Mouse (Mus musculus): ENCODE measurements around the gene Ccdc141.

Gene Ccdc141

GRCm38 (mm10) chr2:77170633-77171105 lies at the start of gene Ccdc141:
TSS of gene Ccdc141 (minus strand) at chr2:77170636.
- DNase-seq (ENCODE audit: low spot score in 2 of 2), result no peak

- no peak for DNase-seq (ENCODE audit: low spot score in 2 of 2)
Measured at GRCm38 (mm10) chr2:77212885-77213284, 42.4 kb upstream of the Ccdc141 start.

GRCm38 (mm10) chr2:77206951-77207350 lies 36.5 kb upstream of the Ccdc141 start:
- no peak for DNase-seq (ENCODE audit: low spot score in 2 of 2)

- no peak for DNase-seq (ENCODE audit: low spot score in 2 of 2)
Measured at GRCm38 (mm10) chr2:77203916-77204315, 33.5 kb upstream of the Ccdc141 start.

GRCm38 (mm10) chr2:77201900-77202299 lies 31.5 kb upstream of the Ccdc141 start:
- DNase-seq (ENCODE audit: low spot score in 2 of 2), result no peak

- DNase-seq (ENCODE audit: low spot score in 2 of 2), result no peak
Measured at GRCm38 (mm10) chr2:77200958-77201614, 30.6 kb upstream of the Ccdc141 start.

GRCm38 (mm10) chr2:77200379-77200778 lies 29.9 kb upstream of the Ccdc141 start:
- DNase-seq (ENCODE audit: low spot score in 2 of 2), result no peak

- DNase-seq (ENCODE audit: low spot score in 2 of 2), result no peak
Measured at GRCm38 (mm10) chr2:77198246-77198645, 27.8 kb upstream of the Ccdc141 start.

GRCm38 (mm10) chr2:77196819-77197218 lies 26.4 kb upstream of the Ccdc141 start:
- DNase-seq (ENCODE audit: low spot score in 2 of 2), result no peak

- no peak for DNase-seq (ENCODE audit: low spot score in 2 of 2)
Measured at GRCm38 (mm10) chr2:77195056-77195455, 24.6 kb upstream of the Ccdc141 start.

GRCm38 (mm10) chr2:77191811-77192210 lies 21.4 kb upstream of the Ccdc141 start:
- no peak for DNase-seq (ENCODE audit: low spot score in 2 of 2)

- no peak for DNase-seq (ENCODE audit: low spot score in 2 of 2)
Measured at GRCm38 (mm10) chr2:77190891-77191290, 20.5 kb upstream of the Ccdc141 start.

GRCm38 (mm10) chr2:77190301-77190700 lies 19.9 kb upstream of the Ccdc141 start:
- no peak for DNase-seq (ENCODE audit: low spot score in 2 of 2)

GRCm38 (mm10) chr2:77189671-77190070 lies 19.2 kb upstream of the Ccdc141 start:
- no peak for DNase-seq (ENCODE audit: low spot score in 2 of 2)

- no peak for DNase-seq (ENCODE audit: low spot score in 2 of 2)
Measured at GRCm38 (mm10) chr2:77187501-77187900, 17.1 kb upstream of the Ccdc141 start.

- DNase-seq (ENCODE audit: low spot score in 2 of 2), result no peak
Measured at GRCm38 (mm10) chr2:77186912-77187311, 16.5 kb upstream of the Ccdc141 start.

- DNase-seq (ENCODE audit: low spot score in 2 of 2), result no peak
Measured at GRCm38 (mm10) chr2:77184049-77184571, 13.7 kb upstream of the Ccdc141 start.

GRCm38 (mm10) chr2:77183646-77184045 lies 13.2 kb upstream of the Ccdc141 start:
- no peak for DNase-seq (ENCODE audit: low spot score in 2 of 2)

- DNase-seq (ENCODE audit: low spot score in 2 of 2), result no peak
Measured at GRCm38 (mm10) chr2:77182996-77183380, 12.6 kb upstream of the Ccdc141 start.

GRCm38 (mm10) chr2:77182271-77182995 lies 12.0 kb upstream of the Ccdc141 start:
- no peak for DNase-seq (ENCODE audit: low spot score in 2 of 2)

GRCm38 (mm10) chr2:77177472-77177871 lies 7.0 kb upstream of the Ccdc141 start:
- DNase-seq (ENCODE audit: low spot score in 2 of 2), result no peak

GRCm38 (mm10) chr2:77176413-77176812 lies 6.0 kb upstream of the Ccdc141 start:
- no peak for DNase-seq (ENCODE audit: low spot score in 2 of 2)

- DNase-seq (ENCODE audit: low spot score in 2 of 2), result no peak
Measured at GRCm38 (mm10) chr2:77175411-77175810, 5.0 kb upstream of the Ccdc141 start.
